8 mouse cellular contexts compared by ENCODE assay signal in the genomic region with DNA sequence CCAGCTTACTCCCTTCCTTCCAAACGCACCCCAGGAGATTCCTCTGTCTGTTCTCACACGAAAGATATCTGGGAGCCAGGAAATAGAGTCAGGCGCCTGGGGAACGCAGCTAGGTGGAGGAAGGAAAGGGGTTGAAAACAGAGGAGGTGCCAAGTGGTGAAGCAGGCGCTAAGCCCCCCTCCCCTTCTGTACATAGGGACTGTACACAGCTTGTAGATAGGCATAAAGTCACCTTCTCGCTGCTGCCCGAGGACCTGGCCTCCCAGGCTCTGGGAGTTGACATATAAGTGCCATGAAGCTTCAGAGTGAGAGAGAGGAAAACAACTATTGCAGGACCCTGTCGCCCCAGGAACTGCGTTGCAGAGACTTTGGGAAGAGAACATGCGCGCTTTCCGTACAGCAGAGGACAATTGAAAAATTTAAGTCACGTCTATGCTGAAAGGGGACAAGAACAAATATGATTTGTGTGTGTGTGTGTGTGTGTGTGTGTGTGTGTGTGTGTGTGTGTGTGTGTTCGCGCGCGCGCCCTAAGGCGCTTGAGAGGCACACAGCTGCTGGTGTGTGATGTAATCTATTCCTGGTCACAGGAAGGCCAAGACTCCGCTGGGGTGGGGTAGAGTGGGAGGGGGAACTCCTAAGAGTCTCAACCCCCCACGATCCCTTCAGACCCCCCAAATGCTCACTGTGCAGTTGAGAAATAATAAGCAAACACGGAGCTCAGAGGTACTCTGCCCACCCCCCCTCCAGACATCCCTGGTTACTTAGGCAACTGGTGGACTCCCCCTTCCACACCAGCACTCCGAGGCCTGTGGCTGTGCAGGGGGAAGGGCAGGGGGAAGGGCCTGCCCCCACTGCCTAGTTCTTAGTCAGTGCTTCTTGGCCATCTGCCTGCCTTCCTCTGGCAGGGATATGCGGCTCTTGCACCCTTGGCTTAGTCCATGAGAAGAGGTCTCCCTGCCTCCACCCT. TPM values are rescaled to one million over a fixed set of nuclear protein-coding genes. Genes with fewer than 3 reads are reported as not detected.
DNase-seq lines count a peak whose midpoint lies in the region; ATAC-seq and TF ChIP-seq lines count a peak whose summit lies in the region.

No protein-coding gene starts in this region.

- no peaks in the 10 kb centered on the region for H3K36me3 ChIP-seq in erythroblast, embryonic 14.5 days (ENCODE audit: control insufficient read depth)
- no peaks in the 10 kb centered on the region for H3K36me3 ChIP-seq in heart, embryonic 14.5 days (ENCODE audit: control insufficient read depth, insufficient read depth, low read length)
- H3K36me3 ChIP-seq in kidney, postnatal 0 days (ENCODE audit: insufficient read depth, low read length), result no peaks in the 10 kb centered on the region
- no peaks in the 10 kb centered on the region for H3K36me3 ChIP-seq in neural tube, embryonic 13.5 days

- peak overlapping the region; percentile 70 for H3K9ac ChIP-seq in heart, embryonic 14.5 days (ENCODE audit: low read length)
- peak overlapping the region; percentile 24; the same call in 1 of the 2 replicates for H3K9ac ChIP-seq in kidney, postnatal 0 days (ENCODE audit: low read depth, low read length)
- 0 out of 2 replicates have a peak overlapping the region, but pooled peaks have one; percentile 6 for H3K9ac ChIP-seq in neural tube, embryonic 13.5 days

- peak overlapping the region; percentile 67 for H3K4me2 ChIP-seq in heart, embryonic 14.5 days (ENCODE audit: low read length)
- peak overlapping the region; percentile 47 for H3K4me2 ChIP-seq in kidney, postnatal 0 days (ENCODE audit: low read length)
- H3K4me2 ChIP-seq in neural tube, embryonic 13.5 days, result peak overlapping the region; percentile 39

- peak overlapping the region; percentile 80 to 95 for H3K27ac ChIP-seq in heart, embryonic 14.5 days (replicated peaks in 1 of 2; ENCODE audit: control insufficient read depth in 1 of 2, insufficient read depth in 1 of 2, low read depth in 2 of 2, low read length in 2 of 2)
- peak overlapping the region; percentile 76 for H3K27ac ChIP-seq in kidney, postnatal 0 days
- peak overlapping the region; percentile 78 for H3K27ac ChIP-seq in neural tube, embryonic 13.5 days (replicated peaks)

- WGBS in heart, embryonic 14.5 days, result 9% methylated on average over 23 of the region's 24 CpGs
- WGBS in kidney, postnatal 0 days, result 26% methylated on average over 24 of the region's 24 CpGs
- 33% methylated on average over 24 of the region's 24 CpGs for WGBS in neural tube, embryonic 13.5 days

- TF ChIP-seq CTCF in kidney, postnatal 0 days (IDR thresholded peaks at IDR 0.05; ENCODE audit: low read depth), result no peak

- ATAC-seq in heart, embryonic 14.5 days (ENCODE audit: insufficient number of reproducible peaks, insufficient read depth, low FRiP score, low read depth), result peak; percentile 82
- peak; percentile 81 for ATAC-seq in kidney, postnatal 0 days (replicated peaks; ENCODE audit: low FRiP score, low read depth)
- peak; percentile 76; the same call in 1 of the 2 replicates for ATAC-seq in neural tube, embryonic 13.5 days (ENCODE audit: low read depth)

- H3K4me1 ChIP-seq in erythroblast, embryonic 14.5 days (ENCODE audit: control insufficient read depth), result peaks cover 63% of the 10 kb centered on the region
- peaks cover 19 to 26% of the 10 kb centered on the region in 2 experiments for H3K4me1 ChIP-seq in heart, embryonic 14.5 days (ENCODE audit: control insufficient read depth in 2 of 2, insufficient read depth in 2 of 2, low read length in 2 of 2)
- H3K4me1 ChIP-seq in kidney, postnatal 0 days (replicated peaks; ENCODE audit: insufficient read depth, low read length), result no peaks in the 10 kb centered on the region; the same call in 1 of the 2 replicates
- peaks cover 27% of the 10 kb centered on the region for H3K4me1 ChIP-seq in neural tube, embryonic 13.5 days (replicated peaks)

- peak overlapping the region; percentile 17 for H3K4me3 ChIP-seq in erythroblast, embryonic 14.5 days (replicated peaks)
- peak overlapping the region; percentile 18 to 24 for H3K4me3 ChIP-seq in heart, embryonic 14.5 days (ENCODE audit: control insufficient read depth in 1 of 2, insufficient read depth in 1 of 2, low read depth in 1 of 2, low read length in 2 of 2)
- 0 out of 2 replicates have a peak overlapping the region, but pooled peaks have one; percentile 7 for H3K4me3 ChIP-seq in kidney, postnatal 0 days (replicated peaks; ENCODE audit: low read depth, low read length)
- H3K4me3 ChIP-seq in neural tube, embryonic 13.5 days, result no peak overlapping the region

- H3K9me3 ChIP-seq in erythroblast, embryonic 14.5 days (ENCODE audit: control insufficient read depth, low read length), result no peaks in the 10 kb centered on the region
- no peaks in the 10 kb centered on the region for H3K9me3 ChIP-seq in heart, embryonic 14.5 days (ENCODE audit: control insufficient read depth, low read length)
- no peaks in the 10 kb centered on the region for H3K9me3 ChIP-seq in kidney, postnatal 0 days (replicated peaks; ENCODE audit: low read length)
- no peaks in the 10 kb centered on the region for H3K9me3 ChIP-seq in neural tube, embryonic 13.5 days

- no peaks in the 10 kb centered on the region for H3K27me3 ChIP-seq in erythroblast, embryonic 14.5 days (ENCODE audit: control insufficient read depth)
- no peaks in the 10 kb centered on the region for H3K27me3 ChIP-seq in heart, embryonic 14.5 days (ENCODE audit: control insufficient read depth, insufficient read depth, low read length)
- H3K27me3 ChIP-seq in kidney, postnatal 0 days (ENCODE audit: insufficient read depth, low read length), result no peaks in the 10 kb centered on the region
- H3K27me3 ChIP-seq in neural tube, embryonic 13.5 days, result no peaks in the 10 kb centered on the region

- peak; percentile 44 to 53 for DNase-seq in B cell, adult 2 months
- DNase-seq in adrenal gland, adult (ENCODE audit: inconsistent age in 2 of 2, low spot score in 1 of 2), result peak; percentile 76 to 91
- peak; percentile 75 for DNase-seq in kidney, postnatal 0 days (ENCODE audit: low spot score)
- DNase-seq in lung, adult 18-20 months, result peak; percentile 85 to 87
- peak; percentile 52 for DNase-seq in thymus, postnatal 0 days (ENCODE audit: low spot score)

RNA-seq across cellular contexts. Expression of a gene that starts 17.5 kb away (rescaled TPM):
- not detected in 2 replicates for polyA plus RNA-seq in erythroblast, embryonic 14.5 days (2012)
- not detected in 2 replicates for polyA plus RNA-seq in heart, embryonic 14.5 days (2014; fragmentation: Nextera tagmentation; extraction: Ambion mirVana)
- not detected in 2 replicates for polyA plus RNA-seq in kidney, postnatal 0 days (2015; fragmentation: Nextera tagmentation; extraction: Ambion mirVana)
- not detected in 2 replicates for polyA plus RNA-seq in neural tube, embryonic 13.5 days (2015; fragmentation: Nextera tagmentation; extraction: Ambion mirVana)
- polyA plus RNA-seq in thymus, postnatal 0 days (2015; fragmentation: Nextera tagmentation; extraction: Ambion mirVana), result not detected in 2 replicates

RNA-seq across cellular contexts. Expression of a gene that starts 23.8 kb away (rescaled TPM):
- polyA plus RNA-seq in erythroblast, embryonic 14.5 days (2012), result 1.0 and 1.1 TPM in 2 replicates
- polyA plus RNA-seq in heart, embryonic 14.5 days (2014; fragmentation: Nextera tagmentation; extraction: Ambion mirVana), result 41.2 and 47.8 TPM in 2 replicates
- polyA plus RNA-seq in kidney, postnatal 0 days (2015; fragmentation: Nextera tagmentation; extraction: Ambion mirVana), result 40.5 and 41.3 TPM in 2 replicates
- 39.7 and 45.1 TPM in 2 replicates for polyA plus RNA-seq in neural tube, embryonic 13.5 days (2015; fragmentation: Nextera tagmentation; extraction: Ambion mirVana)
- 64.6 and 73.9 TPM in 2 replicates for polyA plus RNA-seq in thymus, postnatal 0 days (2015; fragmentation: Nextera tagmentation; extraction: Ambion mirVana)

Comparison
In these comparisons a context has a peak if more than half of its experiments do, and no peak if none do; other contexts are left out.
1. H3K9ac ChIP-seq: peak in every context shown above with its lines; median percentile 70 in heart, embryonic 14.5 days; 24 in kidney, postnatal 0 days; 6 in neural tube, embryonic 13.5 days.
2. RNA of a gene that starts 23.8 kb away (polyA plus RNA-seq): 64.6 to 73.9 TPM in thymus, postnatal 0 days, 41.2 to 47.8 TPM in heart, embryonic 14.5 days, 40.5 to 41.3 TPM in kidney, postnatal 0 days and 39.7 to 45.1 TPM in neural tube, embryonic 13.5 days; 1.0 to 1.1 TPM in erythroblast, embryonic 14.5 days; every median in the first group is over 10 times any median in the second.
3. Peak in every context shown above with its lines, with median percentiles within 50 percentile points of each other: DNase-seq, ATAC-seq, H3K27ac ChIP-seq and H3K4me2 ChIP-seq.